Mouse (Mus musculus) brain, embryonic 14.5 days (tissue): Measurements from ENCODE around the gene Stard3.

Source experiments
- CTCF ChIP-seq: fragments of 200-500 bp; IDR thresholded peaks from 2 replicates; pipeline ENCODE4 v1.5.1; 2012; ENCODE audit warnings: inconsistent platforms, mild to moderate bottlenecking, moderate library complexity, borderline replicate concordance; ENCODE audit not compliant: insufficient read depth, insufficient read length; ENCODE audit errors: extremely low read depth
- POLR2A ChIP-seq: fragments of 200-500 bp; IDR thresholded peaks from 2 replicates; pipeline ENCODE4 v1.6.1; 2012; ENCODE audit warnings: mild to moderate bottlenecking, inconsistent platforms, borderline replicate concordance; ENCODE audit not compliant: poor library complexity, insufficient read depth, insufficient read length, severe bottlenecking; ENCODE audit errors: extremely low read depth

GRCm38 (mm10) chr11:98319544-98319943 is 38.6 kb upstream of the Stard3 start:
- TF ChIP-seq CTCF (no peak), POLR2A (no peak)
